Mouse (Mus musculus) frontal cortex, postnatal 25 days (tissue): ENCODE data around the gene Akap14.
"Not testable (repeated sequence)": the region's sequence is repeated elsewhere in the genome, so short reads cannot be mapped to it uniquely, and the experiment has no call there.

Source experiments
- DNase-seq, 2 experiments: peaks; one replicate each; pipeline ENCODE4 v3.0.0; 2022; ENCODE audit warnings: low spot score in 2 of 2

Gene Akap14

DNA sequence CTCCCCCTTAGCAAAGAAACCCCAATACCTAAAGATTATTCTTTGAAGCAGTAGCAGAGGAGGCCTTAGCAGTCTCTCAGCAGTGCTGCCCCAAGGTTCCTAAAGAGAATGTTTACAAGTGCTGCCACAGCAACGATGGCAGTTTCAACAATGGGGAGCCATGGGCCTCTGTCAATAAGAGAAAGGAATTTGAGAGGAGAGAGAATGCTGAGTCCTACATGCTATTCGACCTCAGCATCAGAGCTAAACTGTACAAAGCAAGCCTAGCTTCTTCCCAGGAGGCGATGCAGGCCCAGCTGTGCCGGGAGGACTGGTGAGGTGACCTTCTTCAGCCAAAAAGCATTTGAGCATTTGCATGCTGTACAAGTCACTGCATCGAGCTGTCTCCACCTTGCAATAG is at the start of gene Akap14:
TSS of gene Akap14 (minus strand) at position 101 of the 400 bp plus-strand sequence.
- DNase-seq: no peak

DNA sequence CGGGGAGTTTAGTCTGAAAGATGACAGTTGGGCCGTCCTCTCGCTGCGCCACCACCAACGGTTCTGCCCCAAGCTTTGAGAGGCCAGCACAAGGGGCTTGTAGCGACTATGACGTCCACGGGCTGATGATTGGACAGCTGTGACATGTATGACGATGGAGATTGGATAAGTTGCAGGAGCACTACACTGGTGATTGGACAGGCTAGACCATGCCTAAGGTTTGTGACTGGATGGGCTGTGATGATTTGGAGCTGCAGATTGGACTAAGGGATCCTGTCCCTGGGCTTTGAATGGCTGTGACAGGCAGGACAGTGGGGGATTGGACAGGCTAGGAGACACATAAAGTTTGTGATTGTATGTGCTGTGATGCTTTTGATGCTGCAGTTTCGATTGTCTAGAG is 42.3 kb upstream of the Akap14 start, which contains the start of gene Gm9:
TSS of gene Gm9 (minus strand) at position 101 of the 400 bp plus-strand sequence.
- no peak for DNase-seq

DNA sequence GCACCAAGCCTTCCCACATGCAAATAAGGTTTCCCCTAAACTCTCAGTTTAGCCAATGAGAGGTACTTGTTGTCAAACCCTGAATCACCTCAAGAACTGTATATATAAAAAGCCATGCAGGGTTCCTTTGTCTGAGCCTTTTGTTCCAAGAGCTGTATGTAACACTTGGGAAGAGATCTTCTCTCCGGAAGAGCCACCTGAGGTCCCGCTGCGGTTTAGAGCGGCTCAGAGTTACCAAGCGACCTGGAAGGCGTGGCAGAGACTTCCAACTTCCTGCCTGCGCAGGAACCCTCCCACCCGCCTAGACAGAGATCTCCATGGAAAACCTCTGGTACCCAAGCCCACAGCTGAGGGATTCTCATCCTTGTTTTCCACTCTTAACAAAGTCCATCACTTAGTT is 30.0 kb upstream of the Akap14 start:
- no peak for DNase-seq

DNA sequence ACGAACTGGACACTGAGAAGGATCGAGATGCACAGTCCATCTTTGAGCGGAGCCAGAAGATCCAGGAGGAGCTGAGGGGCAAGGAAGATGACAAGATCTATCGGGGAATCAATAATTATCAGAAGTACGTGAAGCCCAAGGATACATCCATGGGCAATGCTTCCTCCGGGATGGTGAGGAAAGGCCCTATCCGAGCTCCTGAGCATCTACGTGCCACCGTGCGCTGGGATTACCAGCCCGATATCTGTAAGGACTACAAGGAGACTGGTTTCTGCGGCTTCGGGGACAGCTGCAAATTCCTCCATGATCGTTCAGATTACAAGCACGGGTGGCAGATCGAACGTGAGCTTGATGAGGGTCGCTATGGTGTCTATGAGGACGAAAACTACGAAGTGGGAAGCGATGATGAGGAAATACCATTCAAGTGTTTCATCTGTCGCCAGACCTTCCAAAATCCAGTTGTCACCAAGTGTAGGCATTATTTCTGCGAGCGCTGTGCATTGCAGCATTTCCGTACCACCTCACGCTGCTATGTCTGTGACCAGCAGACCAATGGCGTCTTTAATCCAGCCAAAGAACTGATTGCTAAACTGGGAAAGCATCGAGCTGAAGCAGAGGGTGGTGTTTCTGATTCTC is 23.2 kb upstream of the Akap14 start:
- peak in 1 of 2 experiments; percentile 14 for DNase-seq

DNA sequence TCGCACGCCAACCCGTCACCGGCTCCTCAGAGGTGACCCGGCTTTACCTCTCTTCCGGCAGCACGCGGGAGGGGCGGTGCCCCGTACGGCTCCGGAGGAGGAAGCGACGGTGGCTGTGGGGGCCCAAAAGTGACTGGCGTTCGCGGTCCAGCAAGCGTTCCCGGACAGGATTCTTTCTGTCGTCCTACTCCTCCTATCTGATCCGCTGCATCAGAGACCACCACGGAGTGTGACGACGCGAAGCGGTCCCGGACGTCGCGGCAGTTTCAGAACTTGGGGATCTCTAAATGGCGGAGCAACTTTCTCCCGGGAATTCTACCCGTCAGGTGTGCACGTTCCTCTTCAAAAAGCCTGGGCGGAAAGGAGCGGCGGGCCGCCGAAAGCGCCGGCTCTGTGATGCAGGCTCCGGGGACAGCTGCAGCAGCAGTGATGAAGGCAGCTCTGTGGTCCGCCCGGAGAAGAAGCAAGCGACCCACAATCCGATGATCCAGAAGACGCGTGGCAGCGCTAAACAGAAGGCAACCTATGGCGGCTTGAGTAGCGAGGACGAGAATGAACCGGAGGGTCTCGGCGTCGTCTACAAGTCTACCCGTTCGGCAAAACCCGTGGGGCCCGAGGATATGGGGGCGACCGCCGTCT is 22.6 kb upstream of the Akap14 start, which contains the start of the genes Ndufa1 and Rnf113a1:
TSS of gene Ndufa1 (minus strand) at position 59 of the 639 bp plus-strand sequence.
TSS of gene Rnf113a1 (plus strand) at position 141 of the 639 bp plus-strand sequence.
- peak; percentile 50 to 67 for DNase-seq

DNA sequence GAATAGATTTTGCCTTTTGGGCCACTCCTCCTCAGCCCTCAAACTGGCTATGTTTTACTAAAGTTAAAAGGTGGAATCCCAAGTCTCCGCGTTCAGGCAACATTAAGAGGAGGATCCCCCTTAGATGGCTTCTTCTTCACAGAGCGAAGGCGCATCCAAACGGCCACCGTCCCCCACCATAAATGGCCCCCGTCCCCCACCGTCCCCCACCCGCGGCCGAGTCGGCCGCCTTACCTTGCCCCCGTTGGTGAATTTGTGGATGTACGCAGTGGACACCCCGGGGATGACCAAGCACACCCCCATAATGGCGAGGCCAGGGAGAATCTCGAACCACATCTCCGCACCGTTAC is 22.1 kb upstream of the Akap14 start:
- no peak for DNase-seq

DNA sequence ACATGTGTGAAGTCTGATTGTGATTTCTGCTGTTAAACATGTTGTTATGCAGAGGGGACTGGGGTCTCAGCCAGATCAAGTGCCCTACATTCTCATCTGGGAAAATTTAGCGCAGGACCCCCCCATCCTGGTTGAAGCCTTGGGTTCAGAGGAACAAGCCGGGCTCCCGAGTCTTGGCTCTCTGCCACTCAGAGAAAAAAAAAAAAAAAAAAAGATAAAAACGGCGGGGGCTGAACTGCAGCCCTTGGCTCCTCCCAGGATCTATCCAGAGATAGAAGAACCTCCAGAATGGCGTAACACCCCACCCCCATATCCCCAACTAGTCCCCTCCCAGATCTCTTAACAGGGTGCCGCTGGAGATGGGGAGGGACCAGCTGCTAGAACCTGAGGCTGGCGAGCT is 15.8 kb upstream of the Akap14 start:
- DNase-seq: not testable (repeated sequence)

DNA sequence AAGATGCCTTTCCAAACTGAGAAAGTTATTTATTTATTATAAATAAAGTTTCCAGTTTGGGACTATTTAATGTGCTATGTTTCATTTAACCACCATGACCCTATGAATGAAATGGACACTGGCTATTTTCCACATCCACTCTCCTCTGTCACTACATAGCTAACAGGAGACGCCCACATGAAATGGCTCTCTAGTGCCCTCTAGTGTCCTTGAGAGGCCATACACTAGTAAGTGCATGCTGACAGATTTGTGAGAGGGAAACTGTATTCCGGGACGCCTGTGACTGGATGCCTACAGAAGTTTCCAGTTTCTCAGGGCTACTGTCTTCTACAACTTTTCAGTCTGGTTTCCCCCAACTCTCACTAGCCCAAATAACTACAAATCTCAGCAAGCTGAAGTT is 1.6 kb downstream of the Akap14 start:
- no peak for DNase-seq

DNA sequence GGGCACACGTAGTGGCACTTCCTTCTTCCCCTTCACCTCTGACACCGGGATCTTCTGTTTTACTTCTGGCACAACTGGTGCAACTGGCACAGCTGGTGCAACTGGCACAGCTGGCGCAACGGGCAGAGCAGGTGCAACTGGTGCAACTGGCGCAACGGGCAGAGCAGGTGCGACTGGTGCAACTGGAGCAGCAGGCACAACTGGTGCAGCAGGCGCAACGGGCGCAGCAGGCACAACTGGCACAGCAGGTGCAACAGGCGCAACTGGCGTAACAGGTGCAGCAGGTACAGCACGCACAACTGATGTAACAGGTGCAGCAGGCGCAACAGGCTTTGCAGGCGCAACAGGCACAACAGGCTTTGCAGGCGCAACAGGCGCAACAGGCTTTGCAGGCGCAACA is 5.5 kb downstream of the Akap14 start:
- no peak for DNase-seq

DNA sequence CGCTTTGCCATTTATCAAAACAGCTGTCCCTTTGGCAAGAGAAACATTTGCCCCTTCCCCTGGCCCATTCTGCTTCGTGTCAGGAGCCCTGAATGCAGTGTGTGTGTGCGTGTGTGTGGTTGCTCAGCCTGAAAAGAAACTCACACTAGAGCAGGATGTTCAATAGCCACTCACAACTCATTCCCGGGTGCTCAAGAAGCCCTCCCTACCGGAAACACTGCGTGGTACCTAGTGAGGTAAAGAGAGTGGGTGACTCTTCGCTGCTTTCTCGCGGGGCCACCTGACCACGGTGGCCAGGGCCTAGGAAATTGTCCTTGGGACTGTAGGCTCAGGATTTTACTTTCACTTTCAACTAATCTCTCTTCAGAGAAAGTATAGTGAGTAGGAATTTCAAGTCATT is 7.5 kb downstream of the Akap14 start:
- no peak for DNase-seq

DNA sequence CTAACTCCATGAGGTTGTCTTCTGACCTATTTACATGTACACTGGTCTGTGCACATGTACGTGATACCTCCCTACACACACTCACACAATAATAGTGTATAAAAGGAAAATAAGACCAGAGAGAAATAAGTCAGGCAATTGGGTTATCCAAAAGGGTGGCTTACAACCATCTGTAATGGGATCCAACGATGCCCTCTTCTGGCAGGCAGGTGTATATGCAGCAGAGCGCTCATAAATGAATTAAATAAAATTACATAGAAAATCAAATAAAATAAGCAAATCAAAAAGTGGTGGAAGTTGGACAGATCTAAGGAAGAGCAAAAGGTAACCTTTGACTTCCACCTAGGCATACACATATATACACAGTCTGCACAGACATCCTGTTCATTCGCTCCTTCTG is 10.8 kb downstream of the Akap14 start:
- no peak for DNase-seq

DNA sequence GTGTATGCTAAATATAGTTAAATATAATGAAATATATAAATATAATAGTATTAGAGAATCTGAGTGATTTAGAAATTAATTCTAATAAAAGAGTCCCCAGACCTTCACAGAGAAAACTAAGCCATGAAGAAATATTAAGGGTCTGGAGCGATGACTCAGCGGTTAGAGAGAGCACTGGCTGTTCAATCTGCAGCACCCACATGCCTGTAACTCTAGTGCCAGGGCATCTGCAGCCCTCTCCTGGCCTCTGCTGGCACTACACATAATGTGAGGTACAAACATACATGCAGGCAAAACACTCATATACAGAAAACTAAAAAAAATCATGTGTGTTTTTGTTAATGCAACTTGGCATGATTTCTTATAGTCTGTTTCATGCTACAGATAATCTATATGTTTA is 23.7 kb downstream of the Akap14 start:
- no peak for DNase-seq

DNA sequence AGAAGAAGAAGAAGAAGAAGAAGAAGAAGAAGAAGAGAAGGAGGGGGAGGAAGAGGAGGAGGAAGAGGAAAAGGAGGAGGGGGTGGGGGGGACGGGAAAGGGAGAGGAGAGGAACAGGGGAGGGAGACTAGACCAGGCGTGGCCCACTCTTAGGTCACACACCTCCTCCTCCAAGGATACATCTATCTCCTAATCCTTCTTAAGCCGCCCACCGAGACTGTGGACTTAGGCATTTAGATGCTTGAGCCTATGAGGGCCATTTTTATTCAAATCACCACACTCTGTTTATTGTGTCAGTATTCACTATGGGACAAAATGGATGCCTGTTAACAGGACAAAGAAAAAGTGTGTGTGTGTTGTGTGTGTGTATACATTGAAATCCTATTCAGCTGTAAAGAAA is 24.1 kb downstream of the Akap14 start:
- DNase-seq: not testable (repeated sequence)

DNA sequence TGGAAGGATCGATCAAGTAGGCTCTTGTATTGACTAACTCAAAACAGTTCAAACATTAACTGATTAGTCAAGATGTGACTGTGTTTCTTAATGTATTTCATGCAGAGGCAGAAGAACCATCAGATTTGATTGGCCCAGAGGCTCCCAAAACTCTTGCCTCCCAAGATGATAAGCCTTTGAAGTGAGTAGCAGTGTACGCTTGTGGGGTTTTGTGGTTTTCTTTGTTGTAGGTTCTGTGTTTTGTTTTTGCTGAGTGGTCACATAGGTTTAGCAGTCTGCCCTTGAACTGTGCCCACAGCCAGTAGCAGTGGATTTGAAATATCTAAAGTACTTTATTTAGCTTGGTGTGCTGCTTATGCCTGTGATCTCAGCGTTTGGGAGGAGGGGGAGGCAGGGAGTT is 26.9 kb downstream of the Akap14 start:
- no peak for DNase-seq

DNA sequence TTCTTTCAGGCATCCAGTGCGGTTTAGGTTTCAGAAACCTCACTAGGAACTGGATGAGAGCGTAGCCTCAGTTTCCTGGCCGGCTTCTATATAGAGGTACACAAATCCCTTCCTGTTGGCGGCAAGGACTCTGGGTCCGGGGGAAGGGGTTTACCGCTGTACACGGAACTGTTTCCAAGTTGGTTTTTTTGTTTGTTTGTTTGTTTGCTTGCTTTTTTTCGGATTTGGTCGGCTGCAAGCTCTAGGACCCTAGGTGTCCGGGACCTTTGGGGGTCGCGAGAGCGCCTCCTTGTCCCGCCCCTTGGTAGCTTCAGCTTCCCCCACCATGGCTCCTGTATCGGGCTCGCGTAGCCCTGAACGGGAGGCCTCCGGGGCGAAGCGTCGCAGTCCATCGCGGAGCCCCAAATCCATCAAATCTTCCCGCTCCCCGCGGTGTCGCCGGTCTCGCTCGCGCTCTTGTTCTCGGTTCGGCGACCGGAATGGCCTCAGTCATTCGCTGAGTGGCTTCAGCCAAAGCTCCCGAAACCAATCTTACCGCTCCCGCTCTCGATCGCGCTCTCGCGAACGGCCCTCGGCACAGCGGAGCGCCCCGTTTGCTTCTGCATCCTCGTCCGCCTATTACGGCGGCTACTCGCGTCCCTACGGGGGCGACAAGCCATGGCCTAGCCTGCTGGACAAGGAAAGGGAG is 41.8 kb downstream of the Akap14 start, which contains the start of gene Nkap:
TSS of gene Nkap (plus strand) at position 125 of the 688 bp plus-strand sequence.
- peak; percentile 52 to 64 for DNase-seq

DNA sequence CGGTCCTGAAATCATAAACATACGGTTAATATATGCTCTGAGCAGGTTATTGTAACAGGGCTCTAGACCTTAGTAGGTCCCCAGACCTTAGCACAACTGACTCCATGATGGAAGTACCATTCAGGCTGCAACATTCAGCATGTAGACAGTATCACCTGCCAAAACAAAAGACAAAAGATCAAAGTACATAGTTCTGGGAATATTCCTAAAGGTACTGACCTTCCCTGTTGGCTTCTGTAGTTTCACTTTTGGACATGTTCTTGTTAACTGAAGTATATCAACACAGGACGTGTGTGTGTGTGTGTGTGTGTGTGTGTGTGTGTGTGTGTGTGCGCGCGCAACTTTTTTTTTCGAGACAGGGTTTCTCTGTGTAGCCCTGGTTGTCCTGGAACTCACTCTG is 43.1 kb downstream of the Akap14 start:
- DNase-seq: no peak

DNA sequence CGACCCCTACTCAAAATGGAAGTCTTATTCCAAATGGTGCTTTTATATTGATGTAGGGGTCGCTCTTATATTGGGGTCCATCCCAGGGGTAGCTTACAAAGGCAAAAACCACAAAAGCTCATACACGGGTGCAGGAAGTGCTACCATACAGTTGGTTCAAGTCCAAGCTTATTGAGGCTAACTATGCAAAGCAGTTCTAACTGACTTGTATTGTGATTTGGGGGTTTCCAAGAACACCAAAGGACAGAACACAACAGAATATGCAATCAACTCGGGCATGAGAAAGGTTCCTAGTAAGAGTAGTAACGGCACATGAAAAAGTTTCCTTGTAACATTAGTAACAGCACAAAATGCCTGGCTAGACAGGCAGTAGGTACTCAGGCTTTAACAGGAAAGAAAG is 48.4 kb downstream of the Akap14 start:
- no peak for DNase-seq

DNA sequence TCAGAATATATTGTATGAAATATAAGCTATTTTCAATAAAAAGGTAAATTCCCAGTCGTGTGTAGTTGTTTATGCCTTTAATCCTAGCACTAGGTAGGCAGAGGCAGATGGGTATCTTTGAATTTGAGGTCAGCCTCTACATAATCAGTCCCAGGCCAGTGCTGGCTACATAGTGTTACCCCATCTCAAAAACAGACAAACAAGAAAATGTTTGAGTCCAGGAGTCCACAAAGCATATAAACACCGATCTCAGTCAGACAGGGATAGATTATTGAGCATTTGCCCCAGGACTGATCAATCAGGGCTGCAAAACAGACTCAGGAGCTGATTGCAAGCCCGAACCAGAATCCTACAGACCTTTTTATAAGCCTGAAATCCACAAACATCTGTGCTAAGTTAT is 49.1 kb downstream of the Akap14 start:
- DNase-seq: no peak

DNA sequence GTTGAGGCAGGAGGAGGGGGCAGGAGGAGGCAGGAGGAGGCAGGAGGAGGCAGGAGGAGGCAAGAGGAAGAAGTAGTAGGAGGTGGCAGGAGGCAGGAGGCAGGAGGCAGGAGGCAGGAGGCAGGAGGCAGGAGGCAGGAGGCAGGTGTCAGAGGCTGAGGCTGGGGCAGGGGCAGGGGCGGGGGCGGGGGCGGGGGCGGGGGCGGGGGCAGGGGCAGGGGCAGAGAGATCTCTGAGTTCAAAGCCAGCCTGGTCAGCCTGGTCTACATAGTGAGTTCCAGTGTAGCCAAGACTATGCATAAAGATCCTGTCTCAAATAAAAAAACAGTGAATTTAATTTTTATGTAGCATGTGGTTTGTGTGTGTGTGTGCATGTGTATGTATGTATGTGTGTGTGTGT is 51.6 kb downstream of the Akap14 start:
- DNase-seq: no peak

DNA sequence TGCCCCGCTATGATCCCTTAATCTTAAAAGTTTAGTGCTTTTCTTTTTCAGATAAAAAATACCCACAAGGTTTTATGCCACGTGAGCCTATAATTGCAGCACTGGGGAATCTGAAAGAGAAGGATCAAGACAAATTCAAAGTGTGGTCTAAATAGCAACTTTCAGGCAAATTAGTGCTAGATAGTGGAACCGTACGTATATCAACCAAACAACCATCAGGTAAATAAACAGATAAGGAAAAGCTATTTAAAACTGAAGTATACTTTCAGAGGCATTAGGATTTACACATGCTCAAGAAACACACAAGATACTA is 57.8 kb downstream of the Akap14 start:
- DNase-seq: no peak

DNA sequence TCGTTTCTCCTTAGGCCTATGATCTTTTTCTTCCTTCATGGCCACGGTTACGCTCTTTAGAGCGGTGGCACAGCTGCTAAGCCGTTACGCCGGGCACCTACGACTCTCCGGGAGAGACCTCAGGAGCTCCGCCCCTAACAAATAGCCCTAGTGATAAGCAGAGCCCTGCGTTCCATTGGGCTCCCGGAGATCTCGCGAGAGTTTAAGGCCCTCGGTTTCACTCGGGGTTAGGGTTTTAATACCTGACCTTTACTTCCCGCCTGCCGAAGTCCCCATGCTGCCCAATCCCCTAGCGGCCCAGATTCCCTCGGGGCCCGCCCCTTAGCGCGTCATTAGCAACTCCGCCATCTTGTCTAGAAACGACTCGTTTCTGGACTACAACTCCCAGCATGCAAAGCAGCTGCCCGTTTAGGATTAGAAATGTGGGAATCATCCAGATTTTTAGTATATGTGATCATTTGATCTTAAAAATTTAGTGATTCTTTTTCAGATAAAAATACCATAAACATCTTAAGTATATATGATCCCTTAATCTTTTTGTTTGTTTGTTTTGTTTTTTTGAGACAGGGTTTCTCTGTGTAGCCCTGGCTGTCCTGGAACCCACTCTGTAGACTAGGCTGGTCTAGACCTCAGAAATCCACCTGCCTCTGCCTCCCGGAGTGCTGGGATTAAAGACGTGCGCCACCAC is 58.3 kb downstream of the Akap14 start, which contains the start of gene Upf3b:
TSS of gene Upf3b (minus strand) at position 130 of the 688 bp plus-strand sequence.
- DNase-seq: peak; percentile 54 to 78

DNA sequence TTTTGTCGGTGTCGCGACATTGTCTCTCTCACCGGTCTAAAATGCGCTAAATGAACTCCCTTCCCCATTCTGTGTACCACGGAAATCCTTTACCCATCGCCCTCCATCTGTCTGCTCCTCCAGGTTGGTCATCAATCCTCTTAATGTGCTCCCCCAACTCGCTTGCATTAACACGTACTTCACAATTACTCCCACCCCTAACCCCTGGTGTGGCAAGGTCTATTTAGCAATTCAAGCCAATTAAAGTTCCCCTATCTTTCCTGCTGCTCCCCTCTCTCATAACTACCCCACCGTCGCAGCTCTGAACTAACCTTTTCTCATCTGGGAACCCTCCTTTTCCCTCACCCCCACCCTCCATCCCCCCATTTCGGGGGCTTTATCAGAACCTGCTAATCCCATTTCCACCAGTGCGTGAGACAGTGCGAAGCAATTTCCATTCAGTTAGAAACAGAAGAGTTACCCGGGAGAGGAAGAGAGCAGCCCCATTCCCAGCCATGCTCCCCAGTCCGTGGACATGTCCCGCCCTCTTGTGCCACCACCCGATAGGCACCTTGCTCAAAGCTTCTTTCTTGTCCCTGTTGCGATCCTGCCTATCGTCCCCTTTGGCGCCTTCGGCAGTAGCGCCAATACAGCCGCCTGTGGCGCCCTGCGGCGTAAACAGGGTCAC is 59.0 kb downstream of the Akap14 start:
- DNase-seq: no peak
